Mouse (Mus musculus) lung, postnatal 36 days (tissue): Measurements from ENCODE around the gene Fzd5.

Source experiments
- DNase-seq: peaks from one replicate; pipeline ENCODE4 v3.0.0; 2022; ENCODE audit warnings: mixed read lengths

Gene Fzd5

GRCm38 (mm10) chr1:64683039-64683438 is 54.5 kb downstream of the Fzd5 start:
- no peak for DNase-seq

DNA sequence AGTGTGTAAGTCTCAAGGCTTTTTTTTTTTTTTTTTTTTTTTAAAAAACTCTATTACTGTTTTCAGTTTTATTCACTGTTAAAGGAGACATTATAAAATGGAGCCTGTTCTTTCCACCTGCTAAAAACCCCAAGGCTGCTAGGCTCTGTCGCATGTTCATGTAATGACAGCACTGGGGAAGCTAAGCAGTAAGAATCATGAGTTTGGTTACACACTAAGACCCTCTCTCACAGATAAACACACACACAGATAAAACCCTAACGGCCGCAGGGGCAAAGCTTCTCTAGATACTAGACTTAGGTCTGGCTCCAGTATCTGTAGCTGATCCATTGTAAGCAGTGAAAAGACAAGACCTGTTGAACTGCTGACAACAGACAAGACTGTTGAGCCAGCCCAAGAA is 56.1 kb downstream of the Fzd5 start:
- DNase-seq = no peak
